Mouse (Mus musculus) neutrophil, adult 5-6 weeks (primary cell): ENCODE measurements at regions not wholly inside any gene's neighbourhood (a gene's known extent, or its start where the extent isn't known, plus 50 kb on each side); places are given as distances from the start of the nearest gene placed in this dataset.

Experiments used
- ATAC-seq: fragments of 151-379, 151-347 bp; 2 replicates; pipeline ENCODE4 v1.8.0; 2017; ENCODE audit warnings: mild to moderate bottlenecking, moderate TSS enrichment; ENCODE audit not compliant: insufficient number of reproducible peaks, poor library complexity, low FRiP score, severe bottlenecking; ENCODE audit errors: extremely low read depth

- no peak for ATAC-seq
Measured at GRCm38 (mm10) chr14:15603954-15604523, 165.3 kb upstream of the Lrrc3b start.

GRCm38 (mm10) chr14:15610166-15610565 is 171.4 kb upstream of the Lrrc3b start:
- no peak for ATAC-seq

- no peak for ATAC-seq
Measured at GRCm38 (mm10) chr14:15634581-15634980, 195.8 kb upstream of the Lrrc3b start.

DNA sequence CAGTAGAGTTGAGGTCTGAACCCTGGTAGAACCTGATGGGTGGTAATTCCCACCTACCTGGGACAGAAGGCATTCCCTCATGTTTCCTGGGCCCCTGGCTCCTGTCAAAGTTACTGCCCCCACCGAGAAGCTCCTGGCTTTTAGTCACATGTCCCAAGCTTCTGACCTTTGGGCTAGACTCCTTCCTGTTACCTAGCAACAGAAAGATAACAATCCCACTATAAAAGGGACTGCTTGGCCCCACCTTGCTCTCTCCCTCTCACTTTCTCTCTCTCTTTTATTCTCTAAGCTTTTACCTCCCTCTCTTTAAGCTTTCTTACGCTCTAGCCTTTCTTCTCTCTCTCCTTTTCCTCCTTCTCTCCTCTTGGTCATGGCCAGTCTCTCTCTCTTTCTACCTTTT is 198.9 kb upstream of the Lrrc3b start:
- ATAC-seq = no peak

DNA sequence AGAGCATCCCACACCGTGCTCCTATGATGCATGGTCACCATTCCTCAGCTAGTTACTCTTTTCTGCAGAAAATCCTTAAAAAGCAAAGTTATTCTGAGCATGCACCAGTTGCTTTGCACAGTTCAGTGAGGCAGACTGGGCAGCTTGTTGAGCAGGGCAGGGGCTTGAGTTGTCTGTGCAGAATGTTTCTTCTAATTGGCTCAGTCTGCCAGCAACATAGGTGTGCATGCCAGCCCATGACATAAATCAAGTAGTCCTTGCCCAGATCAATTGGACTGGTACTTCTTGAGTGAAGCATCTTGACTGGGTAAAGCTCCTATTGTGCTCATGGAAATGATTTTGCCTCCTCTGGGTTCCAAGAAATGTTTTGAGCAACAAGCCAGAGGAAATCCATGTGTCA is 200.1 kb upstream of the Lrrc3b start:
- ATAC-seq = no peak

GRCm38 (mm10) chr14:15660886-15661285 is 222.1 kb upstream of the Lrrc3b start:
- ATAC-seq = no peak

DNA sequence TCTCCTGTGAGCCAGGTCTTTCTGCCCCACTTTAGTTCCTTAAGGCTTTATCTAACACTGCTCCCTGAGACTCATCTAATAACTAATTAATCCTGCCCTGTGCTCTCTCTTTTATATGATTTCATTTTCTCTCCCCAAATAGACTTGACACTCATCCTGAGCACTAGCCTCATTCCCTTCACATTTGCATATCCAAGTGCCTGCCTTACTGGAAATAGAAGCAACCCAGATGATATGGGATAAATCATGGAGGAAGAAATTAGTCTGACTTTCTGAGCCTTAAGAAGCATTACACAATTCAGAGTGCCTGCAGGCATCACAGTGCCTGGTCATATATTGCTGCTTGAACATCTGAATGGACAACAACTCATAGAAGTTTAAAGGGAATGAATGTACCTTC is 233.5 kb upstream of the Lrrc3b start:
- ATAC-seq = no peak

GRCm38 (mm10) chr14:15677218-15677617 is 238.4 kb upstream of the Lrrc3b start:
- ATAC-seq = no peak

DNA sequence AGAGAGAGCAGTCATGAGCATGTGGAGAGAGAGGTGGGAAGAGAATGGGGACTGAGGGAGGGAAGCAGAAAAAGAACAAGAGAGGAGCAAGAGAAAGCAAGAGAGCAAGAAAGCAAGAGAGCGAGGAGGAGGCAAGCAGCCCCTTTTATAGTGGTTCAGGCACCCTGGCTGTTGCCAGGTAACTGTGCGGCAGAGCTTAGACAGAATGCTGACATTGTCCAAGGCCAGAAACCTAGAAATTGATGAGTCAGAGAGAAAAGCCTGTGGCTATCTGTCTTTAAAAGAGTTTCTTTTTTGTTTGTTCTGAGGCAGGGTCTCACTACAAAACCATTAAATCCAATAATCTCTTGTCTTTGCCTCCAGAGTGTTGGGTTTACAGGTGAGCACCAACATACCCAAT is 240.7 kb upstream of the Lrrc3b start:
- no peak for ATAC-seq

- no peak for ATAC-seq
Measured at GRCm38 (mm10) chr14:15698001-15698400, 259.2 kb upstream of the Lrrc3b start.

GRCm38 (mm10) chr14:15698607-15699006 is 259.8 kb upstream of the Lrrc3b start:
- no peak for ATAC-seq

DNA sequence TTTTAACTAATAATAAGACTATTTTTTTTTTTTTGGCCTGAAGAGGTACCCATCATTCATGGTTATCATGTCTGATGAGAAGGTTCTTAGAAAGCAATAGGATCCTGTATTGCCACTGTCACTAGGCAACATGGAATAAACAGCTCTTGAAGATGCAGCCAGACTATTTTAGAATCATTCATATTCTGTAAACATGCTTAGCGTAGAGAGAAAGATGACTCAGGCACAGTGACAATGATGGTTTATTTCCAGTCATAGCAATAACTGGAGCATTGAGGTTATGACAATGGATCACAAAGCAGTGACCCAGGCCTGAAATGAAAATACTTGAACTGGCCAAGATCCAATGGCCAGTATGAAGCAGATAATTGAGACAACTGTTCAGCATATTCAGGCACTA is 283.3 kb upstream of the Lrrc3b start:
- no peak for ATAC-seq

GRCm38 (mm10) chr14:15746629-15747238 is 307.9 kb upstream of the Lrrc3b start:
- ATAC-seq = peak; percentile 93

- peak; percentile 80 for ATAC-seq
Measured at GRCm38 (mm10) chr14:15769846-15770448, 331.2 kb upstream of the Lrrc3b start.

DNA sequence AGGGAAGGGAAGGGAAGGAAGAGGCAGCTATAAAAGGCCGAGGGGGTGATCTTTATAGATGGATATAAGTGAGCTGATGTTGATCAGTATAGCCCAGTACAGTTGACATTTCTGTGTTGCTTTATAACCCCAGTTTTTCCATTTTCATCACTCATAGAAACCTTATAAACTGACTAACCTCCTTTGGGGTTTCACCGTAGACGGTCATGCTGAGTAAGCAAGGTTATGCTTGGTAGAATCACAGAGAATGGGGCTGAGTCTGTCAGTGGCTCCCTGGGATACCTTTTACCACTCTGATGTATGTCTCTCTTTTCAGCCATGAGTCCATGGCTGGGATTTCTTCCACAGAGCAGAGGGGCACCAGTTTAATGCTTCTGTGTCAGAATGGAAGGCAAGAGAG is 345.9 kb upstream of the Lrrc3b start:
- ATAC-seq = 0 out of 2 replicates have a peak, but pooled peaks have one; percentile 33

DNA sequence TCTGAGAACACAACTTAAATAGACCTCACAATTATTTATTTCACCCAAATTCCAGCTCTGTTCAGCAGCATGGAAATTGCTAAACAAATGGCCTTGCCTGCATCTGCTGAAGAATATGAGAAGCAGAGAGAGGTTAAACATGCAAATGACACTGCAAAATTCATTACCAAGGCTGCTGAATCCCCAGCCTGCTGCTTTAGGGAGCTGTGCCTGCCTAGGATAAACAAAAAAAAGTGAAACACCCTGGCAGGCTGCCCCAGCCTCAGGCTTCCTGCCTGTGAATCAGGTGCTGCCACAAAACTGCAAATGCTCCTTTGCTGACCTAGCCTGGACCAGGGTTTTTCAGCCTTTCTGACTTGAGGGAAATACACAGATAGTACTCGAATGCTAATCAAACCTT is 346.4 kb upstream of the Lrrc3b start:
- no peak for ATAC-seq

DNA sequence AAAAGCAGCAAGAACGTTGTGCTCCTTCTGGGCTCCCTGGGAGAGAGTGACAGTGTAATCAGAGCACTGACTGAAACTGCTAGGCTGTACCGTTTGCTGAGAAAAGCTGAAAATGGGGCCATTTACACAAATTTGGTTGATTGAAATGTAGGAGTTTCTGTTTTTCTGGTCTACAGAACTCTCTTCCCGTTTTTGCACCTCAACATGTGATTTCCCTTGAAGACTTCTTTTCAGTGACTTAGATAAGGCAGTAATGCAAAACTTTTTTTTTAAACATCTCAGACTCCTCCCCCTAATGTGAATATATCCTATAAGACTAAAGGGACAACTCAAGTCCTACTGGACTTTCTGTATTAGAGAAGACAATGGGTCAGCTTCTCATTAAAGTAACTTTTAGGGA is 356.9 kb upstream of the Lrrc3b start:
- ATAC-seq = no peak

GRCm38 (mm10) chr14:15797019-15797418 is 358.2 kb upstream of the Lrrc3b start:
- no peak for ATAC-seq

DNA sequence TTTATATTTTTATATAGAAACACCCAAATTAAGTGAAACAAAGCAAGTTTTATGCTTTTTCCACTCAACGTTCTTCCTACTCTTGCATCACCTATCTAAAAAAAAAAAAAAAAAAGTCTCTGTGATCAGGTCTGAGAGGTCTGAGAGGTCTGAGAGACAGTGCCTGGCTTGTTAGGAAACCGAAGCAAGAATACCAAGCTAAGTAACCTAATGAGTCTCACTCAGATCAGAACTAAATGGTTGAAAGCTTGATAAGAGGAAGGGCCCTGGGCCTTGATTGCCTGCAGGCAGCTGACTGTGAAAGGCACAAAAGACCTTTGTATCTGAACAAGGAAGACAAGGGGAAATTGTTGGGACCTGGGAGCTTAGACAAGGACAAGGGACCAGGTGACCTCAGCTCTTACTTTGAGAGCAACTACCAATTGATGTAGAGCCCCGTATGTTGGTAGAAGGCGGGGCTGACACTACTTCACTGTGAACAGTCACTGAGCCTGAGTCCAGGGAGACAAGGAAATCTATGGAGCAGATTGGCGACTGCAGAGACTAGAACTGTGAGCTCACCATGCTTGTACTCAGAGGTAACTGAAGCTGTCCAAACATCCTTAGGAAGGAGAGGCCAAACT is 362.8 kb upstream of the Lrrc3b start:
- ATAC-seq = no peak

- no peak for ATAC-seq
Measured at GRCm38 (mm10) chr14:15809083-15809482, 370.3 kb upstream of the Lrrc3b start.
